Mouse (Mus musculus): ENCODE measurements around the gene Sarnp.

GRCm38 (mm10) chr10:128823821-128824220 lies 6.7 kb downstream of the Sarnp start:
- no peak for TF ChIP-seq CTCF (IDR thresholded peaks at IDR 0.05; ENCODE audit: control insufficient read depth, insufficient read depth, insufficient read length)
- no peak for TF ChIP-seq MYOG (IDR thresholded peaks at IDR 0.05; ENCODE audit: control insufficient read depth, extremely low read depth, insufficient read length)
- no peak for TF ChIP-seq MAX (IDR thresholded peaks at IDR 0.05)
- TF ChIP-seq USF1 (IDR thresholded peaks at IDR 0.05; ENCODE audit: low read depth) = no peak
- no peak for TF ChIP-seq FOSL1 (IDR thresholded peaks at IDR 0.05; ENCODE audit: insufficient read depth, low read length, poor library complexity, severe bottlenecking)
- TF ChIP-seq MYOD1 (IDR thresholded peaks at IDR 0.05; ENCODE audit: control insufficient read depth, insufficient read length, low read depth) = no peak
